Mouse (Mus musculus) right cerebral cortex, adult 18-20 months (tissue): ENCODE data around the gene Hnrnpa3.
"Not testable (repeated sequence)": the region's sequence is repeated elsewhere in the genome, so short reads cannot be mapped to it uniquely, and the experiment has no call there.

ENCODE experiments used
- DNase-seq: peaks from one replicate; pipeline ENCODE4 v3.0.0; 2022; ENCODE audit warnings: mixed read lengths

The Hnrnpa3 gene

GRCm38 (mm10) chr2:75658727-75659628, at the start of gene Hnrnpa3:
Gene Hnrnpa3 (plus strand): TSS chr2:75659261.
- DNase-seq: peak; percentile 100

- no peak for DNase-seq
Measured at GRCm38 (mm10) chr2:75609971-75610370, 49.1 kb upstream of the Hnrnpa3 start.

- DNase-seq: not testable (repeated sequence)
Measured at GRCm38 (mm10) chr2:75610602-75611001, 48.5 kb upstream of the Hnrnpa3 start.

- DNase-seq: no peak
Measured at GRCm38 (mm10) chr2:75611041-75611805, 47.8 kb upstream of the Hnrnpa3 start.

GRCm38 (mm10) chr2:75612006-75612405, 47.1 kb upstream of the Hnrnpa3 start:
- no peak for DNase-seq

- no peak for DNase-seq
Measured at GRCm38 (mm10) chr2:75612981-75613567, 46.0 kb upstream of the Hnrnpa3 start.

- DNase-seq: no peak
Measured at GRCm38 (mm10) chr2:75614577-75614976, 44.5 kb upstream of the Hnrnpa3 start.

- no peak for DNase-seq
Measured at GRCm38 (mm10) chr2:75616911-75617310, 42.1 kb upstream of the Hnrnpa3 start.

GRCm38 (mm10) chr2:75618712-75619111, 40.3 kb upstream of the Hnrnpa3 start:
- no peak for DNase-seq

- peak; percentile 25 for DNase-seq
Measured at GRCm38 (mm10) chr2:75621873-75622654, 37.0 kb upstream of the Hnrnpa3 start.

GRCm38 (mm10) chr2:75625086-75625485, 34.0 kb upstream of the Hnrnpa3 start:
- no peak for DNase-seq

- DNase-seq: no peak
Measured at GRCm38 (mm10) chr2:75626597-75627440, 32.2 kb upstream of the Hnrnpa3 start.

GRCm38 (mm10) chr2:75628487-75628886, 30.6 kb upstream of the Hnrnpa3 start:
- DNase-seq: no peak

- no peak for DNase-seq
Measured at GRCm38 (mm10) chr2:75631421-75631820, 27.6 kb upstream of the Hnrnpa3 start.

GRCm38 (mm10) chr2:75632043-75632442, 27.0 kb upstream of the Hnrnpa3 start:
- DNase-seq: no peak

- no peak for DNase-seq
Measured at GRCm38 (mm10) chr2:75632721-75633181, 26.3 kb upstream of the Hnrnpa3 start.

GRCm38 (mm10) chr2:75633381-75633780, 25.7 kb upstream of the Hnrnpa3 start:
- no peak for DNase-seq

GRCm38 (mm10) chr2:75633784-75634183, 25.3 kb upstream of the Hnrnpa3 start:
- DNase-seq: no peak

- DNase-seq: not testable (repeated sequence)
Measured at GRCm38 (mm10) chr2:75634431-75634830, 24.6 kb upstream of the Hnrnpa3 start.

- no peak for DNase-seq
Measured at GRCm38 (mm10) chr2:75636261-75637054, 22.6 kb upstream of the Hnrnpa3 start.

GRCm38 (mm10) chr2:75637055-75637304, 22.1 kb upstream of the Hnrnpa3 start:
- not testable (repeated sequence) for DNase-seq
